Mouse (Mus musculus): ENCODE data around the gene Rnf123.

- TF ChIP-seq CTCF (IDR thresholded peaks at IDR 0.05; ENCODE audit: control insufficient read depth, insufficient read depth, insufficient replicate concordance, low read depth, low read length) (no peak), POLR2A (IDR thresholded peaks at IDR 0.05; ENCODE audit: control insufficient read depth, low read depth, low read length) (no peak)
Measured at GRCm38 (mm10) chr9:108063361-108063760, 19.8 kb downstream of the Rnf123 start.
